In genomic region chr5:146187441-146187840, GRCm38 (mm10) we compare ENCODE assay signal across 11 mouse cellular contexts. TPM values are rescaled to one million over a fixed set of nuclear protein-coding genes. Genes with fewer than 3 reads are reported as not detected.
DNase-seq lines count a peak whose midpoint lies in the region; ATAC-seq and TF ChIP-seq lines count a peak whose summit lies in the region.
"Not testable (repeated sequence)": the region's sequence is repeated elsewhere in the genome, so short reads cannot be mapped to it uniquely, and the experiment has no call there.
"Had no signal": no experiment of that assay in that cellular context is flagged by ENCODE, and none has a peak within 500 bp of the region (broad histone marks: within the 10 kb centered on the region; RNA-seq: fewer than 3 reads in every experiment).

No protein-coding gene starts in this region.

- H3K79me2 ChIP-seq in CH12.LX (replicated peaks; ENCODE audit: control insufficient read depth, extremely low read depth, insufficient read depth, poor library complexity, severe bottlenecking), result not testable (repeated sequence)

- intact Hi-C loops in heart, postnatal 36 days (cut with DNase I), result loop anchor here (1.0 to 5.0 kb wide), 3 partner anchors 116 to 230 kb away; no protein-coding TSS in a partner anchor

- not testable (repeated sequence) for H3K4me2 ChIP-seq in CH12.LX (ENCODE audit: insufficient read depth, low read depth, poor library complexity, severe bottlenecking); forebrain, postnatal 0 days (ENCODE audit: low read depth)

- 33% methylated on average over 5 of the region's 5 CpGs for WGBS in forebrain, postnatal 0 days

- dilution Hi-C loops in CH12.LX (cut with MboI; ENCODE audit: extremely low pct_ligation_motif_present, extremely low pct_unique_long_range_greater_than_20kb, low sequenced_read_pairs), result not testable (repeated sequence)

- peak; percentile 65 for DNase-seq in CH12.LX (ENCODE audit: extremely low read depth)
- peak; percentile 54 for DNase-seq in brain, embryonic 14.5 days (ENCODE audit: low read depth)
- DNase-seq in forebrain, postnatal 0 days, result peak; percentile 54
- peak; percentile 55 to 68 for DNase-seq in heart, postnatal 36 days
- peak; percentile 22 to 61 for DNase-seq in layer of hippocampus, adult 8-10 months (ENCODE audit: low spot score in 2 of 2)
- peak; percentile 62 to 63 for DNase-seq in lung, adult 18-20 months
- DNase-seq in retina, embryonic 14.5 days (ENCODE audit: low spot score), result peak; percentile 67
- peak; percentile 73 for DNase-seq in testis, postnatal 10 days (ENCODE audit: low spot score)

- ATAC-seq in forebrain, postnatal 0 days, result not testable (repeated sequence)

- H3K9ac ChIP-seq in CH12.LX (ENCODE audit: insufficient read depth, low read depth); forebrain, postnatal 0 days: not testable (repeated sequence)

- not testable (repeated sequence) for TF ChIP-seq EP300 in CH12.LX (IDR thresholded peaks at IDR 0.05; ENCODE audit: low read length)

- H3K9me3 ChIP-seq in CH12.LX (replicated peaks; ENCODE audit: low read length); forebrain, postnatal 0 days (ENCODE audit: low read length): not testable (repeated sequence)

- TF ChIP-seq RAD21 in CH12.LX (IDR thresholded peaks at IDR 0.05; ENCODE audit: low read depth, low read length), result peak; percentile 68

- H3K4me3 ChIP-seq in CH12.LX (replicated peaks in 1 of 3; ENCODE audit: low read depth in 2 of 3, low read length in 2 of 3, poor library complexity in 1 of 3); forebrain, postnatal 0 days (ENCODE audit: low read depth, low read length): not testable (repeated sequence)

- H3K4me1 ChIP-seq in CH12.LX (ENCODE audit: control insufficient read depth in 1 of 2, insufficient read depth in 2 of 2), result peaks cover 2 to 12% of the 10 kb centered on the region in 2 experiments
- H3K4me1 ChIP-seq in forebrain, postnatal 0 days (ENCODE audit: insufficient read depth), result not testable (repeated sequence)

- H3K36me3 ChIP-seq in CH12.LX (replicated peaks in 1 of 2; ENCODE audit: control insufficient read depth in 1 of 2, insufficient read depth in 1 of 2, low read length in 1 of 2); forebrain, postnatal 0 days (ENCODE audit: insufficient read depth): not testable (repeated sequence)

- not testable (repeated sequence) for H3K27me3 ChIP-seq in CH12.LX (replicated peaks); forebrain, postnatal 0 days (ENCODE audit: insufficient read depth, low read length)

- H3K27ac ChIP-seq in CH12.LX (ENCODE audit: insufficient read depth, low read depth); forebrain, postnatal 0 days (ENCODE audit: low read depth, low read length): not testable (repeated sequence)

- in situ Hi-C loops in CH12.LX (cut with MboI; ENCODE audit: low pct_ligation_motif_present, low pct_unique_long_range_greater_than_20kb, low sequenced_read_pairs), result loop anchor here (25.0 kb wide), 1 partner anchor 275 kb away; no protein-coding TSS in a partner anchor

- TF ChIP-seq CTCF in CH12.LX (conservative IDR thresholded peaks at IDR 0.05 in 1 of 2, IDR thresholded peaks at IDR 0.05 in 1 of 2; ENCODE audit: low read depth in 2 of 2, low read length in 2 of 2), result peak; percentile 63 to 74
- peak; percentile 52; the same call in 1 of the 2 replicates for TF ChIP-seq CTCF in brain, embryonic 14.5 days (IDR thresholded peaks at IDR 0.05; ENCODE audit: borderline replicate concordance, extremely low read depth, insufficient read depth, insufficient read length)
- peak; percentile 76 for TF ChIP-seq CTCF in forebrain, postnatal 0 days (IDR thresholded peaks at IDR 0.05; ENCODE audit: low read depth)

- TF ChIP-seq POLR2A in CH12.LX (IDR thresholded peaks at IDR 0.05; ENCODE audit: low read depth, low read length); brain, embryonic 14.5 days (IDR thresholded peaks at IDR 0.05; ENCODE audit: borderline replicate concordance, extremely low read depth, insufficient read depth, insufficient read length, poor library complexity, severe bottlenecking): not testable (repeated sequence)

TF ChIP-seq in CH12.LX, 34 proteins besides CTCF, POLR2A, EP300 and RAD21:
- TF ChIP-seq SMC3 (IDR thresholded peaks at IDR 0.05; ENCODE audit: low read depth, low read length), result peak; percentile 63

RNA-seq across cellular contexts. Expression of gene 1700001J03Rik, which starts 2.3 kb away (rescaled TPM):
- not detected in 2 replicates for total RNA-seq in CH12.LX (2012; rRNA removed)
- total RNA-seq in CH12.LX (2014; rRNA removed), result not detected in 2 replicates
- 0.44 TPM in 1 of 2 replicates, not detected in the other for polyA plus RNA-seq in CH12.LX (2012; ENCODE audit: insufficient read length, low read depth)
- polyA plus RNA-seq in brain, embryonic 14.5 days (2012; rRNA removed), result 0.37 and 0.59 TPM in 2 replicates
- total RNA-seq in forebrain, postnatal 0 days (2014; rRNA removed), result not detected in 2 replicates
- polyA plus RNA-seq in forebrain, postnatal 0 days (2015; fragmentation: Nextera tagmentation; extraction: Ambion mirVana), result not detected in 2 replicates
- total RNA-seq in heart, postnatal 36 days (2021), result not detected
- total RNA-seq in layer of hippocampus, adult 8-10 months (2022), result 1 to 10 TPM; 1.6 to 3.8 (median 2.2) TPM
- polyA plus RNA-seq: embryonic facial prominence, embryonic 13.5 days; heart, embryonic 16.5 days; lung, embryonic 15.5 days had no signal

RNA-seq across cellular contexts. Expression of gene Gm6309, which starts 16.9 kb away (rescaled TPM):
- not detected in 2 replicates for total RNA-seq in CH12.LX (2012; rRNA removed)
- not detected in 2 replicates for total RNA-seq in CH12.LX (2014; rRNA removed)
- polyA plus RNA-seq in CH12.LX (2012; ENCODE audit: insufficient read length, low read depth), result not detected in 2 replicates
- polyA plus RNA-seq in brain, embryonic 14.5 days (2012; rRNA removed), result not detected in 2 replicates
- total RNA-seq in forebrain, postnatal 0 days (2014; rRNA removed), result not detected in 2 replicates
- not detected in 2 replicates for polyA plus RNA-seq in forebrain, postnatal 0 days (2015; fragmentation: Nextera tagmentation; extraction: Ambion mirVana)
- total RNA-seq in heart, postnatal 36 days (2021), result not detected
- not detected for total RNA-seq in layer of hippocampus, adult 8-10 months (2022)
- polyA plus RNA-seq: embryonic facial prominence, embryonic 13.5 days; heart, embryonic 16.5 days; lung, embryonic 15.5 days had no signal

RNA-seq across cellular contexts. Expression of gene Gm5565, which starts 27.1 kb away (rescaled TPM):
- total RNA-seq in CH12.LX (2012; rRNA removed), result not detected in 2 replicates
- total RNA-seq in CH12.LX (2014; rRNA removed), result not detected in 2 replicates
- not detected in 2 replicates for polyA plus RNA-seq in CH12.LX (2012; ENCODE audit: insufficient read length, low read depth)
- polyA plus RNA-seq in brain, embryonic 14.5 days (2012; rRNA removed), result not detected in 2 replicates
- not detected in 2 replicates for total RNA-seq in forebrain, postnatal 0 days (2014; rRNA removed)
- not detected in 2 replicates for polyA plus RNA-seq in forebrain, postnatal 0 days (2015; fragmentation: Nextera tagmentation; extraction: Ambion mirVana)
- total RNA-seq in heart, postnatal 36 days (2021), result not detected
- not detected for total RNA-seq in layer of hippocampus, adult 8-10 months (2022)
- polyA plus RNA-seq: embryonic facial prominence, embryonic 13.5 days; heart, embryonic 16.5 days; lung, embryonic 15.5 days had no signal

RNA-seq across cellular contexts. Expression of gene Rnf6, which starts 33.9 kb away (rescaled TPM):
- total RNA-seq in CH12.LX (2012; rRNA removed) (20.7 and 21.4 TPM in 2 replicates), CH12.LX (2014; rRNA removed) (15.9 and 19.1 TPM in 2 replicates)
- polyA plus RNA-seq in CH12.LX (2012; ENCODE audit: insufficient read length, low read depth), result 22.7 and 24.1 TPM in 2 replicates
- 16.1 and 16.3 TPM in 2 replicates for polyA plus RNA-seq in brain, embryonic 14.5 days (2012; rRNA removed)
- 13.7 and 16.5 TPM in 2 replicates for total RNA-seq in forebrain, postnatal 0 days (2014; rRNA removed)
- 16.6 and 22.1 TPM in 2 replicates for polyA plus RNA-seq in forebrain, postnatal 0 days (2015; fragmentation: Nextera tagmentation; extraction: Ambion mirVana)
- 10 to 100 TPM; 40.4 to 41.6 TPM for total RNA-seq in heart, postnatal 36 days (2021)
- total RNA-seq in layer of hippocampus, adult 8-10 months (2022), result 10 to 100 TPM; 61.5 to 72.1 (median 64.0) TPM

RNA-seq across cellular contexts. Expression of gene Cdk8, which starts 43.6 kb away (rescaled TPM):
- total RNA-seq in CH12.LX (2012; rRNA removed) (52.6 and 55.0 TPM in 2 replicates), CH12.LX (2014; rRNA removed) (99.1 and 112 TPM in 2 replicates)
- polyA plus RNA-seq in CH12.LX (2012; ENCODE audit: insufficient read length, low read depth), result 65.4 and 69.9 TPM in 2 replicates
- polyA plus RNA-seq in brain, embryonic 14.5 days (2012; rRNA removed), result 69.9 and 76.2 TPM in 2 replicates
- 44.6 and 48.8 TPM in 2 replicates for total RNA-seq in forebrain, postnatal 0 days (2014; rRNA removed)
- 9.7 and 13.1 TPM in 2 replicates for polyA plus RNA-seq in forebrain, postnatal 0 days (2015; fragmentation: Nextera tagmentation; extraction: Ambion mirVana)
- 10 to 100 TPM; 14.6 to 18.0 TPM for total RNA-seq in heart, postnatal 36 days (2021)
- 10 to 100 TPM; 37.7 to 47.3 (median 42.7) TPM for total RNA-seq in layer of hippocampus, adult 8-10 months (2022)
